24 mouse cellular contexts compared by ENCODE assay signal in the genomic region with DNA sequence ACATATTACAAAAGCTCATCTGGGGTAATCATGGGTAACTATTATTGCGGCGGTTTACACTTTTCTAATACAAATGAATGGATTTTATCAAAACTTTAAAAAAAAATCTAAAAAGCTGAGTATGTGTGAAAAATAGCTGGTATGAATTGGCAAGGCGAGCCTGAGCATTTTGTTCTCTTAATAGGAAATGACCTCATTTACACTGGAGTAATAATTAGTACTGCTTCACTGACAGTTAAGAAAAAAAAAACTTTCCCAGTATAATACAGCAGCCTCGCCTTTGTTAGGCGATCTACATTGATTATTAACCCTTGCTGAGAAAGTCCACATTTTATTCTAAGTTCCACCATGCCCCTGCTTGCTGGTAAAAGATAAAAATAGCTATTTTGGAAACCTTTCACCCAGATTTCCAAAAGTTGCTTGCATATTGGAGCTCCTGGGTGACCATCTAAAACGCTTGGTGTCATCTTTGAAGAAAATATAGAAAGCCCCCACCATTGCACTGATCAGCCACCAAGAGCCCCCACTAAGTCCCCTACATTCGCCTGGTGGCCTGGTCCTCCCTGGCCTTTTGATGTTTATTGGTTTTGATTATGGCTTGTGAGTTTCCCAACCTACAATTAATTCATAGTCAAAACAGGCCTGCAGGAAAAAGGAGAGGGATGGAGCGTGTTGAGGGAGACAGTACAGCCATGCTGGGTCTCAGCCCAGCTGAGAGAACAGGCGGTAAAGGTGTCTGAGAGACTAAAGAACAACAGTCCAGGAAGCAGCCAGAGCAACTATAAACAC. TPM values are rescaled to one million over a fixed set of nuclear protein-coding genes. Genes with fewer than 3 reads are reported as not detected.
DNase-seq lines count a peak whose midpoint lies in the region; ATAC-seq lines count a peak whose summit lies in the region.
"Had no signal": no experiment of that assay in that cellular context is flagged by ENCODE, and none has a peak within 500 bp of the region (broad histone marks: within the 10 kb centered on the region; RNA-seq: fewer than 3 reads in every experiment).

No protein-coding gene starts in this region.

- H3K4me3 ChIP-seq in hindbrain, embryonic 10.5 days = no peak overlapping the region
- H3K4me3 ChIP-seq in hindbrain, embryonic 16.5 days (ENCODE audit: low read length) = no peak overlapping the region
- no peak overlapping the region for H3K4me3 ChIP-seq in neural tube, embryonic 13.5 days
- H3K4me3 ChIP-seq in forebrain, embryonic 16.5 days (replicated peaks; ENCODE audit: low read length) = no peak overlapping the region
- H3K4me3 ChIP-seq: embryonic facial prominence, embryonic 12.5 days; erythroblast, embryonic 14.5 days; hindbrain, embryonic 12.5 days; intestine, embryonic 15.5 days; liver, embryonic 13.5 days; midbrain, embryonic 12.5 days; neural tube, embryonic 12.5 days had no signal

- peak overlapping the region; percentile 40; the same call in 1 of the 2 replicates for H3K27ac ChIP-seq in hindbrain, embryonic 10.5 days
- H3K27ac ChIP-seq in hindbrain, embryonic 16.5 days (ENCODE audit: low read depth, low read length) = no peak overlapping the region
- peak overlapping the region; percentile 49; the same call in 1 of the 2 replicates for H3K27ac ChIP-seq in neural tube, embryonic 13.5 days (replicated peaks)
- H3K27ac ChIP-seq in forebrain, embryonic 16.5 days (ENCODE audit: low read length) = no peak overlapping the region
- H3K27ac ChIP-seq: embryonic facial prominence, embryonic 12.5 days; hindbrain, embryonic 12.5 days; intestine, embryonic 15.5 days; liver, embryonic 13.5 days; midbrain, embryonic 12.5 days; neural tube, embryonic 12.5 days had no signal

- no peaks in the 10 kb centered on the region for H3K36me3 ChIP-seq in hindbrain, embryonic 10.5 days
- H3K36me3 ChIP-seq in hindbrain, embryonic 16.5 days (ENCODE audit: control insufficient read depth, insufficient read depth, low read length) = no peaks in the 10 kb centered on the region
- no peaks in the 10 kb centered on the region for H3K36me3 ChIP-seq in neural tube, embryonic 13.5 days
- no peaks in the 10 kb centered on the region for H3K36me3 ChIP-seq in forebrain, embryonic 16.5 days (ENCODE audit: control insufficient read depth, insufficient read depth)
- H3K36me3 ChIP-seq: embryonic facial prominence, embryonic 12.5 days; hindbrain, embryonic 12.5 days; intestine, embryonic 15.5 days; liver, embryonic 13.5 days; midbrain, embryonic 12.5 days; neural tube, embryonic 12.5 days had no signal

- WGBS in hindbrain, embryonic 10.5 days = 71% methylated on average over 9 of the region's 9 CpGs
- WGBS in hindbrain, embryonic 16.5 days = 42% methylated on average over 9 of the region's 9 CpGs
- WGBS in neural tube, embryonic 13.5 days = 53% methylated on average over 9 of the region's 9 CpGs
- 9% methylated on average over 9 of the region's 9 CpGs for WGBS in forebrain, embryonic 16.5 days

- H3K9me3 ChIP-seq in hindbrain, embryonic 10.5 days = no peaks in the 10 kb centered on the region
- H3K9me3 ChIP-seq in hindbrain, embryonic 16.5 days (ENCODE audit: control insufficient read depth, low read length) = no peaks in the 10 kb centered on the region
- H3K9me3 ChIP-seq in neural tube, embryonic 13.5 days = no peaks in the 10 kb centered on the region
- no peaks in the 10 kb centered on the region for H3K9me3 ChIP-seq in forebrain, embryonic 16.5 days (ENCODE audit: control insufficient read depth, low read length)
- H3K9me3 ChIP-seq: embryonic facial prominence, embryonic 12.5 days; hindbrain, embryonic 12.5 days; intestine, embryonic 15.5 days; liver, embryonic 13.5 days; midbrain, embryonic 12.5 days; neural tube, embryonic 12.5 days had no signal

- no peaks in the 10 kb centered on the region for H3K27me3 ChIP-seq in hindbrain, embryonic 10.5 days (ENCODE audit: insufficient read depth, poor library complexity, severe bottlenecking)
- H3K27me3 ChIP-seq in hindbrain, embryonic 16.5 days (replicated peaks; ENCODE audit: control insufficient read depth, insufficient read depth, low read length) = no peaks in the 10 kb centered on the region
- no peaks in the 10 kb centered on the region for H3K27me3 ChIP-seq in neural tube, embryonic 13.5 days
- no peaks in the 10 kb centered on the region for H3K27me3 ChIP-seq in forebrain, embryonic 16.5 days (replicated peaks; ENCODE audit: control insufficient read depth, insufficient read depth, low read length)
- H3K27me3 ChIP-seq: embryonic facial prominence, embryonic 12.5 days; hindbrain, embryonic 12.5 days; intestine, embryonic 15.5 days; liver, embryonic 13.5 days; midbrain, embryonic 12.5 days; neural tube, embryonic 12.5 days; Patski had no signal

- H3K4me2 ChIP-seq in hindbrain, embryonic 16.5 days (ENCODE audit: low read length) = no peak overlapping the region
- no peak overlapping the region for H3K4me2 ChIP-seq in neural tube, embryonic 13.5 days
- H3K4me2 ChIP-seq in forebrain, embryonic 16.5 days (ENCODE audit: low read length) = no peak overlapping the region
- H3K4me2 ChIP-seq: embryonic facial prominence, embryonic 12.5 days; heart, embryonic 11.5 days; hindbrain, embryonic 12.5 days; intestine, embryonic 15.5 days; liver, embryonic 13.5 days; midbrain, embryonic 12.5 days; neural tube, embryonic 12.5 days had no signal

- DNase-seq in hindbrain, embryonic 10.5 days (ENCODE audit: low spot score) = no peak
- no peak for DNase-seq in neural tube, embryonic 10.5 days (ENCODE audit: extremely low spot score, low spot score)
- DNase-seq in cerebellum, postnatal 10 days = no peak
- DNase-seq in frontal cortex, postnatal 14 days (ENCODE audit: low spot score in 2 of 2) = no peak
- DNase-seq: adrenal gland, adult 2 months; cerebellum, adult 11-12 months; cerebellum, postnatal 14 days; gastrocnemius, postnatal 10 days; kidney, postnatal 25 days; liver, embryonic 13.5 days; lung, adult 2 months; lung, postnatal 14 days had no signal

- H3K4me1 ChIP-seq in hindbrain, embryonic 10.5 days (replicated peaks) = peaks cover 32% of the 10 kb centered on the region
- H3K4me1 ChIP-seq in hindbrain, embryonic 16.5 days (ENCODE audit: control insufficient read depth, insufficient read depth, low read depth, low read length) = peaks cover 10% of the 10 kb centered on the region
- peaks cover 41% of the 10 kb centered on the region for H3K4me1 ChIP-seq in neural tube, embryonic 13.5 days (replicated peaks)
- H3K4me1 ChIP-seq in forebrain, embryonic 16.5 days (replicated peaks; ENCODE audit: control insufficient read depth, insufficient read depth, low read length) = peaks cover 34% of the 10 kb centered on the region
- H3K4me1 ChIP-seq: intestine, embryonic 15.5 days; liver, embryonic 13.5 days had no signal

- no peak for ATAC-seq in hindbrain, embryonic 16.5 days
- ATAC-seq in neural tube, embryonic 13.5 days (ENCODE audit: low read depth) = no peak
- peak; percentile 41; the same call in 1 of the 2 replicates for ATAC-seq in forebrain, embryonic 16.5 days
- ATAC-seq: CD4-positive, CD25-positive, alpha-beta regulatory T cell, adult 4 months; intestine, embryonic 15.5 days; Patski had no signal

- H3K9ac ChIP-seq in hindbrain, embryonic 16.5 days (ENCODE audit: low read depth, low read length) = no peak overlapping the region
- no peak overlapping the region for H3K9ac ChIP-seq in neural tube, embryonic 13.5 days
- no peak overlapping the region for H3K9ac ChIP-seq in forebrain, embryonic 16.5 days (replicated peaks; ENCODE audit: low read depth, low read length)
- H3K9ac ChIP-seq: embryonic facial prominence, embryonic 12.5 days; hindbrain, embryonic 12.5 days; intestine, embryonic 15.5 days; liver, embryonic 13.5 days; midbrain, embryonic 12.5 days; neural tube, embryonic 12.5 days had no signal

RNA-seq across cellular contexts. Expression of gene Zfp536, which starts 49.2 kb away (rescaled TPM):
- 32.2 and 40.7 TPM in 2 replicates for polyA plus RNA-seq in hindbrain, embryonic 10.5 days (2016; fragmentation: Nextera tagmentation; extraction: Ambion mirVana)
- 28.5 and 31.0 TPM in 2 replicates for polyA plus RNA-seq in hindbrain, embryonic 16.5 days (2015; fragmentation: Nextera tagmentation; extraction: Ambion mirVana)
- 51.7 and 52.5 TPM in 2 replicates for polyA plus RNA-seq in neural tube, embryonic 13.5 days (2015; fragmentation: Nextera tagmentation; extraction: Ambion mirVana)
- polyA plus RNA-seq in forebrain, embryonic 16.5 days (2015; fragmentation: Nextera tagmentation; extraction: Ambion mirVana) = 29.1 and 31.1 TPM in 2 replicates
- polyA plus RNA-seq: erythroblast, embryonic 14.5 days had no signal

Comparison
In these comparisons a context has a peak if more than half of its experiments do, and no peak if none do; other contexts are left out.
1. H3K27ac ChIP-seq: peak in hindbrain, embryonic 10.5 days (single experiment) and neural tube, embryonic 13.5 days (single experiment); none in hindbrain, embryonic 16.5 days (single experiment) and forebrain, embryonic 16.5 days (single experiment).